Mouse (Mus musculus) heart, adult 8-10 months (tissue): Measurements from ENCODE around the gene Gatad2b. TPM values are rescaled to one million over a fixed set of nuclear protein-coding genes. Genes with fewer than 3 reads are reported as not detected.

ENCODE experiments used
- microRNA-seq: library from miRNA; unstranded; fragments of <30 nt; microRNA quantifications from one replicate; pipeline ENCODE4 v1.2.0, GENCODE M21; 2022
- total RNA-seq, 4 experiments: library from RNA; stranded (reverse); gene quantifications; 2 replicates each; pipeline ENCODE4 v1.2.4; 2022

Gene Gatad2b
- total RNA-seq, 4 experiments from 2014 or later: 41.4 to 51.4 (median 46.0) TPM

Small RNAs within 50 kb of the gene (microRNA-seq; reads per million reads assigned to microRNA genes)
- 1.1 reads per million for gene Mir7012

Other genes starting within 250 kb of the Gatad2b start
- 100 to 1,000 TPM in 1 of 4 experiments, 10 to 100 TPM in 3; 91.0 to 102 (median 93.9) TPM for gene 4933434E20Rik, start 241.5 kb upstream of the Gatad2b start, total RNA-seq
- gene Ubap2l, start 240.6 kb upstream of the Gatad2b start, total RNA-seq: 100 to 1,000 TPM; 105 to 133 (median 121) TPM
- gene Tpm3, start 220.5 kb upstream of the Gatad2b start, total RNA-seq: 10 to 100 TPM; 34.1 to 43.4 (median 38.2) TPM
- under 1 TPM; 0.06 to 0.16 (median 0.10) TPM for gene Nup210l, start 189.0 kb upstream of the Gatad2b start, total RNA-seq
- 1,000 to 10,000 TPM; 1,126 to 1,409 (median 1,219) TPM for gene Rps27, start 79.5 kb upstream of the Gatad2b start, total RNA-seq
- 1 to 10 TPM; 3.1 to 5.6 (median 4.4) TPM for gene Rab13, start 79.5 kb upstream of the Gatad2b start, total RNA-seq
- 10 to 100 TPM; 40.2 to 51.1 (median 42.2) TPM for gene Jtb, start 61.6 kb upstream of the Gatad2b start, total RNA-seq
- gene Creb3l4, start 49.7 kb upstream of the Gatad2b start, total RNA-seq: under 1 TPM in 2 of 4 experiments, not detected in 2; 0.38 to 0.81 TPM
- 10 to 100 TPM; 65.1 to 79.2 (median 75.5) TPM for gene Slc39a1, start 45.0 kb upstream of the Gatad2b start, total RNA-seq
- 10 to 100 TPM; 16.0 to 18.5 (median 16.4) TPM for gene Crtc2, start 39.0 kb upstream of the Gatad2b start, total RNA-seq
- gene Dennd4b, start 28.0 kb upstream of the Gatad2b start, total RNA-seq: 10 to 100 TPM; 38.0 to 39.3 (median 38.7) TPM
- gene Slc27a3, start 96.8 kb downstream of the Gatad2b start, total RNA-seq: under 1 TPM; 0.57 to 0.76 (median 0.67) TPM
- 10 to 100 TPM; 22.9 to 28.1 (median 24.4) TPM for gene Ints3, start 140.4 kb downstream of the Gatad2b start, total RNA-seq
- gene Npr1, start 172.7 kb downstream of the Gatad2b start, total RNA-seq: 10 to 100 TPM; 15.1 to 17.3 (median 16.7) TPM
- 10 to 100 TPM; 27.6 to 30.5 (median 28.8) TPM for gene Ilf2, start 182.9 kb downstream of the Gatad2b start, total RNA-seq
- gene Snapin, start 197.9 kb downstream of the Gatad2b start, total RNA-seq: 10 to 100 TPM; 69.7 to 77.6 (median 75.4) TPM
- gene Chtop, start 216.3 kb downstream of the Gatad2b start, total RNA-seq: 100 to 1,000 TPM in 1 of 4 experiments, 10 to 100 TPM in 3; 93.2 to 105 (median 94.2) TPM
- gene S100a1, start 221.2 kb downstream of the Gatad2b start, total RNA-seq: 1,000 to 10,000 TPM; 1,071 to 1,219 (median 1,134) TPM
- gene S100a13, start 221.3 kb downstream of the Gatad2b start, total RNA-seq: 10 to 100 TPM; 25.0 to 34.8 (median 27.8) TPM
- under 1 TPM in 3 of 4 experiments, not detected in 1; 0.35 to 0.55 (median 0.37) TPM for gene S100a14, start 233.7 kb downstream of the Gatad2b start, total RNA-seq
- 10 to 100 TPM; 59.8 to 77.4 (median 72.4) TPM for gene S100a16, start 244.1 kb downstream of the Gatad2b start, total RNA-seq